Mouse (Mus musculus): Measurements from ENCODE around the gene Fuk.
"Not testable (repeated sequence)": the region's sequence is repeated elsewhere in the genome, so short reads cannot be mapped to it uniquely, and the experiment has no call there.

Gene Fuk

GRCm38 (mm10) chr8:110901839-110902578, at the start of gene Fuk:
Fuk (minus strand) TSS chr8:110902488.
- DNase-seq, result peak; percentile 90

- DNase-seq, result peak; percentile 24
Measured at GRCm38 (mm10) chr8:110950065-110950484, 47.8 kb upstream of the Fuk start.

GRCm38 (mm10) chr8:110945716-110946115, 43.4 kb upstream of the Fuk start:
- DNase-seq, result no peak

GRCm38 (mm10) chr8:110944276-110944876, 42.1 kb upstream of the Fuk start:
- no peak for DNase-seq

- peak; percentile 84 for DNase-seq
Measured at GRCm38 (mm10) chr8:110941453-110941948, 39.2 kb upstream of the Fuk start.

GRCm38 (mm10) chr8:110940682-110941452, 38.6 kb upstream of the Fuk start:
- no peak for DNase-seq

- peak; percentile 56 for DNase-seq
Measured at GRCm38 (mm10) chr8:110938882-110939589, 36.7 kb upstream of the Fuk start.

GRCm38 (mm10) chr8:110936217-110936616, 33.9 kb upstream of the Fuk start:
- DNase-seq, result no peak

- no peak for DNase-seq
Measured at GRCm38 (mm10) chr8:110933272-110933671, 31.0 kb upstream of the Fuk start.

- DNase-seq, result no peak
Measured at GRCm38 (mm10) chr8:110932444-110932843, 30.2 kb upstream of the Fuk start.

GRCm38 (mm10) chr8:110931176-110931939, 29.1 kb upstream of the Fuk start:
- peak; percentile 57 for DNase-seq

GRCm38 (mm10) chr8:110929672-110930071, 27.4 kb upstream of the Fuk start:
- not testable (repeated sequence) for DNase-seq

- DNase-seq, result no peak
Measured at GRCm38 (mm10) chr8:110929066-110929465, 26.8 kb upstream of the Fuk start.

GRCm38 (mm10) chr8:110928435-110928834, 26.1 kb upstream of the Fuk start:
- no peak for DNase-seq

- DNase-seq, result no peak
Measured at GRCm38 (mm10) chr8:110926690-110927089, 24.4 kb upstream of the Fuk start.

GRCm38 (mm10) chr8:110925691-110926140, 23.4 kb upstream of the Fuk start:
- no peak for DNase-seq

GRCm38 (mm10) chr8:110921492-110922230, 19.4 kb upstream of the Fuk start:
- DNase-seq, result peak; percentile 32

GRCm38 (mm10) chr8:110920773-110921277, 18.5 kb upstream of the Fuk start:
- no peak for DNase-seq

- DNase-seq, result no peak
Measured at GRCm38 (mm10) chr8:110920032-110920772, 17.9 kb upstream of the Fuk start.

- DNase-seq, result peak; percentile 85
Measured at GRCm38 (mm10) chr8:110919341-110920031, 17.2 kb upstream of the Fuk start, which contains the start of gene St3gal2. St3gal2 (plus strand) TSS chr8:110919922.

Data from kidney, adult 18-20 months (tissue).